Mouse (Mus musculus) neural tube, embryonic 15.5 days (tissue): ENCODE results near the gene Parp4. TPM values are rescaled to one million over a fixed set of nuclear protein-coding genes. Genes with fewer than 3 reads are reported as not detected.

Experiments used
- ATAC-seq: fragments of 200-750 bp; cut with Nextera tagmentation; 2 replicates; pipeline ENCODE4 v1.8.0; 2017; ENCODE audit warnings: mild to moderate bottlenecking, moderate TSS enrichment, moderate library complexity; ENCODE audit not compliant: low FRiP score
- H3K27ac ChIP-seq: fragments of 300-500 bp; sonication (generic); replicated peaks from 2 replicates; pipeline ENCODE4 v1.5.1; 2015; ENCODE audit warnings: mild to moderate bottlenecking, inconsistent platforms
- H3K27me3 ChIP-seq: fragments of 300-500 bp; sonication (generic); replicated peaks from 2 replicates; pipeline ENCODE4 v1.6.1; 2015; ENCODE audit warnings: inconsistent platforms
- H3K36me3 ChIP-seq: fragments of 300-500 bp; sonication (generic); 2 replicates; pipeline ENCODE4 v1.6.1; 2015; ENCODE audit warnings: inconsistent platforms
- H3K4me1 ChIP-seq: fragments of 300-500 bp; sonication (generic); 2 replicates; pipeline ENCODE4 v1.6.1; 2015; ENCODE audit warnings: inconsistent platforms
- H3K4me2 ChIP-seq: fragments of 300-500 bp; sonication (generic); 2 replicates; pipeline ENCODE4 v1.6.1; 2015; ENCODE audit warnings: inconsistent platforms, mild to moderate bottlenecking, moderate library complexity
- H3K4me3 ChIP-seq: fragments of 300-500 bp; sonication (generic); replicated peaks from 2 replicates; pipeline ENCODE4 v1.5.1; 2015; ENCODE audit warnings: mild to moderate bottlenecking, inconsistent platforms
- H3K9ac ChIP-seq: fragments of 300-500 bp; sonication (generic); replicated peaks from 2 replicates; pipeline ENCODE4 v1.6.1; 2015; ENCODE audit warnings: mild to moderate bottlenecking, inconsistent platforms
- H3K9me3 ChIP-seq: fragments of 300-500 bp; sonication (generic); replicated peaks from 2 replicates; pipeline ENCODE4 v1.6.1; 2016; ENCODE audit warnings: inconsistent platforms
- WGBS: fragments of 180-500 bp; shearing (Covaris S2); methylation state at CpG from one replicate; pipeline ENCODE4 v1.1.7; 2015; ENCODE audit warnings: mixed read lengths; 5-methylcytosine and 5-hydroxymethylcytosine counted together
- polyA plus RNA-seq: library from polyadenylated mRNA; unstranded; fragments of >200 nt; fragmentation: Nextera tagmentation; extraction: Ambion mirVana; gene quantifications from 2 replicates; pipeline ENCODE4 v1.2.1, GENCODE M21; 2015

Parp4 gene
- polyA plus RNA-seq, 1 experiment from 2014 or later: 0.95 TPM

- H3K27me3 ChIP-seq: no peaks in the 10 kb centered on the region
- H3K36me3 ChIP-seq: peaks cover 82% of the 10 kb centered on the region
- no peak overlapping the region for H3K9ac ChIP-seq
- H3K4me2 ChIP-seq: no peak overlapping the region
- H3K4me1 ChIP-seq: no peaks in the 10 kb centered on the region
- 97% methylated on average over 1 of the region's 1 CpGs for WGBS
- H3K27ac ChIP-seq: no peak overlapping the region
- ATAC-seq: no peak
- H3K4me3 ChIP-seq: no peak overlapping the region
- no peaks in the 10 kb centered on the region for H3K9me3 ChIP-seq
Observed at GRCm38 (mm10) chr14:56689116-56689515, 113.7 kb downstream of the Parp4 start.

DNA sequence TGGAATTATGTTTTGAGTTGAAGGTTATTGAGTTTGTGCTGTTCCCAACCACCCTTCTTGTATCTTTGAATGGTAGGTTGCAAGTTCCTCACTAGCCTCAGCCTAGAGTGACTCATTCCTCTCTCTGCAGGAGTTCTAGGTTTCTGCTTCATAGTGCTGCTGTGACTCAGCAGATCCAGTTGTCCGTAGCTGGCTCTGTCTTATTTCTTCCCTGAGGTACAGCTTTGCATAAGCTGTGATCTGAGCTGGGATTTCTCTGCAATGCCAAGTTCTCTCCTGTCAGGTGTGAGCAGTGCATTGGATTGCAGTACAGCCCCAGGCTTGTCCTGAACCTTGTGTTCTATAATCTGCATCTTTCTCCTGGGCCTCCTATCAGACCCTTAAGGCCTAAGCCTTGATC is 114.3 kb downstream of the Parp4 start:
- ATAC-seq: no peak
- Histone ChIP-seq H3K9ac (no peak overlapping the region), H3K27ac (no peak overlapping the region), H3K4me1 (no peaks in the 10 kb centered on the region), H3K36me3 (peaks cover 84% of the 10 kb centered on the region), H3K4me3 (no peak overlapping the region), H3K27me3 (no peaks in the 10 kb centered on the region), H3K9me3 (no peaks in the 10 kb centered on the region), H3K4me2 (no peak overlapping the region)
- 81% methylated on average over 1 of the region's 1 CpGs for WGBS

GRCm38 (mm10) chr14:56695495-56695894 is 120.1 kb downstream of the Parp4 start:
- H3K9ac ChIP-seq: no peak overlapping the region
- 91% methylated on average over 3 of the region's 3 CpGs for WGBS
- H3K36me3 ChIP-seq: peaks cover 89% of the 10 kb centered on the region
- no peak overlapping the region for H3K27ac ChIP-seq
- no peaks in the 10 kb centered on the region for H3K27me3 ChIP-seq
- no peaks in the 10 kb centered on the region for H3K4me1 ChIP-seq
- H3K4me3 ChIP-seq: no peak overlapping the region
- ATAC-seq: no peak
- no peak overlapping the region for H3K4me2 ChIP-seq
- no peaks in the 10 kb centered on the region for H3K9me3 ChIP-seq

DNA sequence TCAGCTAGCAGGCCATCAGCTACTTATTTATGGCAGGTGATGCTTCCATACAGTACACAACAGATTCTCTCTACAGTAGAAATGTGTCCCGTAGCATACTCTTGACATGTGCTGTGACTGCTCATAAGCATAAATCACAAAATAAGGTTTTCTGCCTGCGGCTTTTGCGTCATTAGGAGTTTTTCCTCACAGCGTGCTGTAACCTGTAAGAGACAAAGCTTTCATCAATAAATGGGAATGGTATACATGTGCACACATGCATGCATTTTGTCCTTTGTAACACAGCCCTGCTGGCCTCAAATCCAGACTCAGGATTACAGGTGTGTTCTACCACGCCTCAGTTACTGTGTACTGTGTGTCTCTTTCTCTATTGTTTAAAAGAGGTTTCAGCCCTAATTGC is 122.4 kb downstream of the Parp4 start:
- no peak overlapping the region for H3K4me3 ChIP-seq
- 84% methylated on average over 5 of the region's 5 CpGs for whole genome bisulfite sequencing
- H3K9ac ChIP-seq: no peak overlapping the region
- peaks cover 70% of the 10 kb centered on the region for H3K36me3 ChIP-seq
- H3K27ac ChIP-seq: no peak overlapping the region
- no peak overlapping the region for H3K4me2 ChIP-seq
- no peak for ATAC-seq
- no peaks in the 10 kb centered on the region for H3K9me3 ChIP-seq
- H3K27me3 ChIP-seq: no peaks in the 10 kb centered on the region
- H3K4me1 ChIP-seq: no peaks in the 10 kb centered on the region

DNA sequence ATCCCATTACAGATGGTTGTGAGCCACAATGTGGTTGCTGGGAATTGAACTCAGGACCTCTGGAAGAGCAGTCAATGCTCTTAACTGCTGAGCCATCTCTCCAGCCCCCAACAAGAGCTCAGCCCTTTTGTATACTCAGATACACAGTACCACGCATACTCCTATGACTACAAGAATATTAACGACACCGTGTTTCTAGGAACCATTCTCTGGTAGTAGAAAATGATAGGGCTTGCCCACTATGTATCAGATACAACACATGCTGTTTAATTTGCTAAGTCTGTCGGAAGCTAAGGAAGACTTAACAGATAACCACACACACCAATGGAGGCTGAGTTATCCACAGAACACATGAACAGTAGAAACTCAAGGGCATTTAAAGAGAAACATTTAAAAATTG is 127.2 kb downstream of the Parp4 start:
- Histone ChIP-seq H3K4me3 (no peak overlapping the region), H3K27ac (no peak overlapping the region), H3K9ac (no peak overlapping the region), H3K36me3 (peaks cover 22% of the 10 kb centered on the region), H3K4me1 (no peaks in the 10 kb centered on the region), H3K27me3 (no peaks in the 10 kb centered on the region), H3K4me2 (no peak overlapping the region), H3K9me3 (no peaks in the 10 kb centered on the region)
- WGBS: 92% methylated on average over 4 of the region's 4 CpGs
- no peak for ATAC-seq

- Histone ChIP-seq H3K27ac (no peak overlapping the region), H3K4me2 (no peak overlapping the region), H3K4me1 (no peaks in the 10 kb centered on the region), H3K36me3 (peaks cover 5% of the 10 kb centered on the region; the same call in 1 of the 2 replicates), H3K9me3 (no peaks in the 10 kb centered on the region), H3K27me3 (no peaks in the 10 kb centered on the region), H3K4me3 (no peak overlapping the region), H3K9ac (no peak overlapping the region)
- 71% methylated on average over 4 of the region's 4 CpGs for WGBS
- ATAC-seq: no peak
Observed at GRCm38 (mm10) chr14:56705687-56706086, 130.3 kb downstream of the Parp4 start.

Other genes starting within 250 kb of the Parp4 start
- 0.13 and 0.29 TPM in 2 replicates for gene Atp12a, start 210.6 kb upstream of the Parp4 start, polyA plus RNA-seq
- gene Rnf17, start 173.0 kb upstream of the Parp4 start, polyA plus RNA-seq: 0.64 and 1.2 TPM in 2 replicates
- gene Cenpj, start 194 bp upstream of the Parp4 start, polyA plus RNA-seq: 3.9 and 5.6 TPM in 2 replicates
- 37.1 and 44.3 TPM in 2 replicates for gene Mphosph8, start 92.6 kb downstream of the Parp4 start, polyA plus RNA-seq
- gene Pspc1, start 202.7 kb downstream of the Parp4 start, polyA plus RNA-seq: 34.1 and 39.8 TPM in 2 replicates
- gene Zmym5, start 236.1 kb downstream of the Parp4 start, polyA plus RNA-seq: 29.8 and 31.7 TPM in 2 replicates